Mouse (Mus musculus) layer of hippocampus, adult 8-10 months (tissue): Measurements from ENCODE around the gene Gm17571. TPM values are rescaled to one million over a fixed set of nuclear protein-coding genes. Genes with fewer than 3 reads are reported as not detected.

Experiments
- DNase-seq, 2 experiments: peaks; one replicate each; pipeline ENCODE4 v3.0.0; 2022; ENCODE audit warnings: low spot score in 2 of 2
- total RNA-seq, 4 experiments: library from RNA; stranded (reverse); gene quantifications; 2 replicates each; pipeline ENCODE4 v1.2.4; 2022

The Gm17571 gene
- total RNA-seq, 4 experiments from 2014 or later = not detected

GRCm38 (mm10) chr9:13457774-13458173, 11.2 kb upstream of the Gm17571 start:
- DNase-seq = peak; percentile 31 to 35

- no peak for DNase-seq
Measured at GRCm38 (mm10) chr9:13455231-13455630, 8.7 kb upstream of the Gm17571 start.

DNA sequence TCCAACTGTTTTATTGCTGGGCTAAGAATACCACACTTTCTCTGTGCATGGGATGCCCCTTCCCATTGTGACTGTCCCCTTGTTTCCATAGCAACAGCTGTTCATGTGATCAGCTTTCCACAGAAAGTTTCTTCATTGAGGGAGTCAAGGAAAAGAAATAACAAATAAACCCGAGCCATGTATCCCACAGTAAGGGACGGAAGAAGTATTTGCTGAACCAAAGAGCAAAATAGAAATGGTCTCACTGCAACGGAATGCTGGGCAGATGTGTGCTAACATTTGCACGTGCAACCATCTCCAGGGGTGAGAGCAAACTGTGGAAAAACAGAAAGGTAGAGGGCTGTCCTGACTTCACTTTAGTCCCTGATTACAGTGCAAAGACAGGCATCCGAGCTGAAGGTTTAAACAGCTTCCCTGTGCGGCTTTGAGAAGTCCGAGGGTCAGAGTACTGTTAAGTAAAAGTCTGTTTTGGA, 8.1 kb upstream of the Gm17571 start:
- DNase-seq = no peak

- no peak for DNase-seq
Measured at GRCm38 (mm10) chr9:13448716-13449115, 2.2 kb upstream of the Gm17571 start.

DNA sequence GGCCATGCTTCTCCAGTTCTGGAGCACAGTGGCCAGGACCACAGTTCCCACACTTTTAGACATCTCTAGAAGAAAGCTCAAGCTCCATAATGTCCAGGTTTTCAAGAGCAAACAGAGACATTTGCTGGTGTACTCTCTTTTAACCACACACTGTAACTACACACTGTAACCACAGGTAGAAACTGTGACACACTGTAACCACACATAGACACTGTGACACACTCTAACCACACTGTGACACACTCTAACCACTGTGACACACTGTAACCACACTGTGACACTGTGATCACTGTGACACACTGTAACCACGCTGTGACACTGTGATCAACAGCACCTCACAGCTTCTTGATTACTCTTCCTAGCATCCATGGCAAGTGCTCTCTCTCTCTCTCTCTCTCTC, 317 bp downstream of the Gm17571 start:
- DNase-seq = no peak

- no peak for DNase-seq
Measured at GRCm38 (mm10) chr9:13443484-13444211, 2.9 kb downstream of the Gm17571 start.

DNA sequence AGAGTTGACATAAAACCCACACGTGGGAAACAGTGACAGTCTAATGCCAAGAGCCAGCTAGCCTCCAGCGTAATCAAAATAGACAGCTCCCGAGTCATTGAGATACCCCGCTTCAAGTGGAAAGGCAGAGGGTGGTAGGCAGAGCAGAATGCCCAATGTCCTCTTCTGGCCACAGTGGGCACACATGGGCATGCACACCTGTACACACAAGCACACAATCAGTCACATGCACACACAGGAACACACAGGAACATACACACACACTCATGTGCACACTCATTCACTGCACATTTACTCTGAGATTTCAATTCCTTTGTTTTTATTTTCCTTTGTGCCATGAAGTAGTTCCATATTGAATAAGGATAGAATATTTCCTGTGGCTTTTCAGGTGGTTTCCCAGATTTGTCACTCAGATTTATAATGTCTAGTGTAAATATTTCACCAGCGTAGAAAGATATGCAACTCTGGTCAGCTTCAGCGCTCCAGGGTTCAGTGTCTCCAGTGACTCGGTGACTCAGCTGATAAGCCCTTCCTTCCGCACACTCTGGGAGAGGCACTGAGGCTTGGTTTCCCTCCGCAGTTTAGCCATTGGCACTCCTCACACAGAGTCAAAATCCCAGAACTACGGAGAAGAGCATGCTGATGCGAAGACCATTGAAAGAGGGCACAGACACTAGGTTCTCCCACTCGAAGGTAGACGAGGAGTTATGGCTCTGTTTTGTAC, 4.4 kb downstream of the Gm17571 start:
- no peak for DNase-seq

GRCm38 (mm10) chr9:13440911-13441310, 5.6 kb downstream of the Gm17571 start:
- DNase-seq = no peak

DNA sequence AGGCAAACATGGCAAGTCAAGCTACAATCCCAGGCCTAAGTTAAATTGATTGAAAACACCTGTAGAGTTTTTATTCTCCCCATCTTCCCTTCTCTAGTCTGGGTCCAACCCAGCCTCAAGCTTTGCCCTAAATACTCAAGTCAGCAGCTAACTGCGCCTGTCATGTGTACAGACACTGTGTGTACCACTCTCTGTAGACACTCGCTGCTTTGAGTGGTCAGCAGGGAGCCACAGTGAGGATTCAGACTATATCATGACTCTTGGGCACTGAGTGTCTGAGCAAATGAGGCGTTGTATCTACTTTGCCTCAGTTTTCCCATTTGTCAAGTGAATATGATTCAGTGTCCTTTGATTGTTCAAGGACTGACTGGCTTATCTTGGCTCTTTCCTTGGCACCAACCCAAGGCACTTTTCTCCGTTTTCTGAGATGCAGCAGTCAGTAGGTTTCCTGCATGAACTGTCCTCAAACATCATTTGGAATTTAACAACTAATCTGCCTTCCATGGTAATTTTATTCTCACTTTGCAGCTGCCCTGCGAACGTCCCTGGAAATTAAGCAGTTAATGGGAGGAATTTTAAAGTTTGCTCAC, 13.0 kb downstream of the Gm17571 start:
- DNase-seq = no peak

DNA sequence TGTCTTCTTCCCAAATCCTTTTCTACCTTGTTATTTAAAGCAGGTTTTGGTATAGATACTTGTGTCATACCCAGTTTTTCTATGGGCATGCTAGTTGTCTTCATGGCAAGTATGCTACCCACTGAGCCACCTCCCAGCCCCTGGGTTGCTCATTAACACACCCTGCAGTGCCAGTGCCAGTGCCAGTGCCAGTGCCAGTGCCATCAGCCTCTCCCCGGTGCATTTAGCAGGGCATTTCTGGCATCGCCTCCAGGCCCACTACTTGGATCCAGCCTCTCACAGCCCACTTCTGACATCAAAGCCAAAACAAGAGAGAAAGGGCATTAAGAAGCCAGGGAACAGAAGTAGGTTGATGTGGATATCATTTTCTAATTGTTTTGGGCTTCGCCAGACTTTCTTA, 14.9 kb downstream of the Gm17571 start:
- DNase-seq = no peak

DNA sequence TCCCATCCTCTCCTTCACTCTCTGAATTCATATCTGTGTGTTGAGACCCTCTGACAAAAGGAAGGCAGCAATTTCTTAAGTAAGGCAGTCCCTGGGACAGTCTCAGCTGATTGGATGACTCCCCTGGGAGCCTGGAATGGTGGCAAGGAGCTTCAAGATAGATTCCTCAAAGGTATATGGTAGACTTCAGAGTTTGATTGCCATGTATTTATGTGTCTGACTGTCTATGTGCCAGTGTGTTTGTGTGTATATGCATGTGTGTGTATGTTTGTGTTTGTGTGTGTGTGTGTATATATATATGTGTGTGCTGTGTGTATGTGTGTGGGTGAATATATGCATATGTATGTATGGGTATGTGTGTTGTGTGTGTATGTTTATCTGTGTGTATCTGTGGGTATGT, 15.8 kb downstream of the Gm17571 start:
- no peak for DNase-seq

- DNase-seq = no peak
Measured at GRCm38 (mm10) chr9:13430302-13430701, 16.3 kb downstream of the Gm17571 start.

DNA sequence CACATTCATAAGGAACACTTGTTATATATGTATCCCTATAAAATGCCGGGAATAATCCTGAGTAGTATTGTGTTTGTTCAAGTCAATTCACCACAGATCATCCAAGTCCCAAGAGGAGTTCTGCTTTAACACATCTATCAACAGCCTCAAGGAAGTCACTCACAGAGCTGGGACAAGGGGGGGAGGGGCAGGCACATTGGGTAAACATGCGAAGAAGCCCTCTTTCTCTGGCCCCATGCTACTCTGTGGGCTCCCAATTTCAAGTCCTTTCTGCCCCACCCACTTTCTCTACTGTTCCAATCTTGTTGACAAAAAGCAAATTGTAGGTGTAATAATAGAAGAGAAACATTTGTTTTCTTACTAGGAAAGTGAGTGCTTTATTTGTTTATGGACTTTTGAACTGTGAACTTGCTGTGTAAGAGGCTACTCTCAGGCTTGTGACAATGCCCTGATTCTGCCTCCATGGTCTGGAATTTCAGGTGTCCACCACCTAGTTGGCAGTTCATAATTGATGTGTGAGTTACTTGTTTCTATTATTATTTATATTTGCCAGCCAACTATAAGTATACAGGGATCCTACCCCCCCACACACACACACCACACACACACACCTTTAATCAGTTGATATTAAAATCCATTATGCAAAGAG, 17.0 kb downstream of the Gm17571 start:
- no peak for DNase-seq

DNA sequence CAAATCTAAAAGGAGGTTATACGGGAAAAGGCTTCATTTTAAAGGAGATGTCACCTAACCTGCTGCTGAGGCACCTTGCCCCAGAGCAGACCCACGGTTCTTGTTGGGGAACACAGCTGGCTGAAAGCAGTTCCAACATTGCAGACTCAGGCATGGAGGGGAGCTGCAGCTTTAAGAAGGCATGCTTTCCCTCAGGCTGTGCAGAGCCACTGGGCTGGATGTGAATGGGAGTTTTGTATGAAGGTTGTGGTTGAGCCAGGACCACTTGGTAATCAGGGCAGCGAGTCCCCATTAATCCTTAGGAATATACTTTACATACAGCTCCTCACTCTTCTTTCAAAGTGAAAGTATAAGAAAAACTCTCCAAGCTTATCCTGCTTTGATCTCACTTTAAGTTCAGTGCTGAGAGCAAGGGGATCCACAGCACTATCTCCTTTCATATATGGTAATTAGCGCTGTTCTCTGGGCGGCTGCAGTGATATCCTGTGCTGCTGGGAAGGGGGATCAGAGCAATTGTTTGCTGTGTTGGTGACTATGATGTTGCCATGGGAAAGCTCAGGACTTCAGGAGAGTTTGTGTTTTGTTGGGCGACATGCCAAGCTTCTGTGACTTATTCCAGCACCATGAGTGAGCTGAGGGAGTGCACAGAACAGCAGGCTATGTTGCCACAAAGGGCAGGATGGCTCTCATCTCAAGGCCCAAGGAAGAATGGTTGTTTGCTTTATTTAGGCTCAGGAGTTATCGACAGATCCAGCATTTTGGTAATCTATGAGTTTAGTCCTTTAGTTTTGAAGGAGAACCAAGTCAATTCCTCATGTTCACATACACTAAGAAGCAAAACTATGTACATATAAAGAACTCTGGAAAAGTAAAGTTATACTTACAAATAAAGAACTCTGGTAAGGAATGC, 21.3 kb downstream of the Gm17571 start:
- peak; percentile 68 to 76 for DNase-seq

DNA sequence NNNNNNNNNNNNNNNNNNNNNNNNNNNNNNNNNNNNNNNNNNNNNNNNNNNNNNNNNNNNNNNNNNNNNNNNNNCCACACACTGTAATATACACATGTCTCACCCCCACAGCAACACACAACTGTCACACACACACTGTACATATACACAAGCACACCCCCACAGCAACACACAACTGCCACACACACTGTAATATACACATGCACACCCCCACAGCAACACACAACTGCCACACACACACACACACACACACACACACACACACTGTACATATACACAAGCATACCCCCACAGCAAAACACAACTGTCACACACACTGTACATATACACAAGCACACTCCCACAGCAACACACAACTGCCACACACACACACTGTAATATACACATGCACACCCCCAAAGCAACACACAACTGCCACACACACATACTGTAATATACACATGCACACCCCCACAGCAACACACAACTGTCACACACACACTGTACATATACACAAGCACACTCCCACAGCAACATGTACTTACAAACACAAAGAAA, 32.3 kb downstream of the Gm17571 start:
- DNase-seq = no peak

Other genes starting within 250 kb of the Gm17571 start
- gene Jrkl, start 200.9 kb downstream of the Gm17571 start, total RNA-seq = 10 to 100 TPM in 1 of 4 experiments, 1 to 10 TPM in 3; 9.1 to 12.0 (median 9.6) TPM
- gene Ccdc82, start 199.8 kb downstream of the Gm17571 start, total RNA-seq = 10 to 100 TPM; 17.6 to 21.7 (median 18.5) TPM
- 10 to 100 TPM; 19.9 to 24.0 (median 21.4) TPM for gene Maml2, start 148.8 kb downstream of the Gm17571 start, total RNA-seq